Mouse (Mus musculus) heart, postnatal 0 days (tissue): Measurements from ENCODE around the gene Serpine1.

Source experiments
- CTCF ChIP-seq: IDR thresholded peaks from 2 replicates; pipeline ENCODE4 v1.5.1; 2016; ENCODE audit warnings: antibody characterized with exemption, control low read depth, low read depth
- EP300 ChIP-seq: IDR thresholded peaks from 2 replicates; pipeline ENCODE4 v1.6.1; 2016; ENCODE audit warnings: antibody characterized with exemption, low read depth

GRCm38 (mm10) chr5:137083051-137083450 is 11.0 kb upstream of the Serpine1 start:
- TF ChIP-seq CTCF (no peak), EP300 (no peak)
